Mouse (Mus musculus) kidney, postnatal 0 days (tissue): ENCODE data around the gene Npepps. TPM values are rescaled to one million over a fixed set of nuclear protein-coding genes. Genes with fewer than 3 reads are reported as not detected.

ENCODE experiments used
- ATAC-seq: fragments of 200-750 bp; cut with Nextera tagmentation; replicated peaks from 2 replicates; pipeline ENCODE4 v1.8.0; 2017; ENCODE audit warnings: low read depth, moderate number of reproducible peaks, moderate TSS enrichment, moderate library complexity; ENCODE audit not compliant: low FRiP score
- DNase-seq: peaks from one replicate; pipeline ENCODE4 v3.0.0-alpha.2; 2016; ENCODE audit warnings: low spot score
- H3K27ac ChIP-seq: fragments of 300-500 bp; sonication (generic); 2 replicates; pipeline ENCODE4 v1.5.1; 2014; ENCODE audit warnings: mild to moderate bottlenecking
- H3K27me3 ChIP-seq: fragments of 300-500 bp; sonication (generic); 2 replicates; pipeline ENCODE4 v1.6.1; 2014; ENCODE audit warnings: low read length, mixed read lengths; ENCODE audit not compliant: insufficient read depth
- H3K36me3 ChIP-seq: fragments of 300-500 bp; sonication (generic); 2 replicates; pipeline ENCODE4 v1.6.1; 2014; ENCODE audit warnings: low read length, mixed read lengths; ENCODE audit not compliant: insufficient read depth
- H3K4me1 ChIP-seq: fragments of 300-500 bp; sonication (generic); replicated peaks from 2 replicates; pipeline ENCODE4 v1.6.1; 2014; ENCODE audit warnings: antibody characterized with exemption, low read length, mixed read lengths; ENCODE audit not compliant: insufficient read depth
- H3K4me2 ChIP-seq: fragments of 300-500 bp; sonication (generic); 2 replicates; pipeline ENCODE4 v1.6.1; 2014; ENCODE audit warnings: mild to moderate bottlenecking, low read length, moderate library complexity, mixed read lengths
- H3K4me3 ChIP-seq: fragments of 300-500 bp; sonication (generic); replicated peaks from 2 replicates; pipeline ENCODE4 v1.5.1; 2014; ENCODE audit warnings: low read depth, low read length
- H3K9ac ChIP-seq: fragments of 300-500 bp; sonication (generic); 2 replicates; pipeline ENCODE4 v1.6.1; 2014; ENCODE audit warnings: low read depth, low read length
- H3K9me3 ChIP-seq: fragments of 300-500 bp; sonication (generic); replicated peaks from 2 replicates; pipeline ENCODE4 v1.6.1; 2016; ENCODE audit warnings: low read length, inconsistent platforms, mixed read lengths
- CTCF ChIP-seq: IDR thresholded peaks from 2 replicates; pipeline ENCODE4 v1.5.1; 2016; ENCODE audit warnings: antibody characterized with exemption, low read depth, mild to moderate bottlenecking, moderate library complexity
- WGBS: fragments of 180-500 bp; shearing (Covaris S2); extraction: QIAGEN DNeasy Blood & Tissue Kit; methylation state at CpG from one replicate; pipeline ENCODE4 v1.1.7; 2014; 5-methylcytosine and 5-hydroxymethylcytosine counted together
- polyA plus RNA-seq: library from polyadenylated mRNA; unstranded; fragments of >200 nt; fragmentation: Nextera tagmentation; extraction: Ambion mirVana; gene quantifications from 2 replicates; pipeline ENCODE4 v1.2.1, GENCODE M21; 2015

Npepps gene
- polyA plus RNA-seq, 1 experiment from 2014 or later = 46.5 TPM

DNA sequence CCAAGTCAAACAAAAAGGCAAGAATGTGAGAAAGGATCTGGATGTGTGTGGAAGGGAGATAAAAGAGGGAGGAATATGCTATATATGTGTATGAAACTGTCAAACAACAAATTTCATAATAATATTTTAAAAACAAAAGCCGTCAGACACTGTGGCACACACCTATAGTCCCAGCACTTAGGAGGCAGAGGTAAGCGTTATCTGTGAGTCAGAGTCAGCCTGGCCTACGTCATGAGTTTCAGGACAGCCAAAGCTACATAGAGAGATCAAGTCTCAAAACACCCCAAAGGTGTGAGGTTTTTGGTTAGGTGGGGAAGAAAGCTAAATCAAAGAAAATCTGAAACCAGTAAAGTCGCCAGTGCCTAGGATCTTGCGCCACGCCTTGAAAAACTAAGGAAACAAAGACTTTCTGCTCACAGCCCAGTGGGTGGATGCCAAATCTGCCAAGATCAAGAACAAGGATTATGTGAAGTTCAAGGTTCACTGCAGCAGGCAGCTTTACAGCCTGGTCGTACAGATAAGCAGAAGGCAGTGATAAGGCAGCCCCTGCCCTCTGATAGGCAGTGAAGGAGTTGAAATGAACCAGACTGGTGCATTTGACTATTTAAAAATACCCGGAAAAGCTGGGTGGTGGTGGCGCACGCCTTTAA, 33.8 kb downstream of the Npepps start:
- Histone ChIP-seq H3K9ac (no peak overlapping the region), H3K4me3 (no peak overlapping the region), H3K4me1 (no peaks in the 10 kb centered on the region), H3K4me2 (no peak overlapping the region), H3K36me3 (peaks cover 22% of the 10 kb centered on the region), H3K27me3 (no peaks in the 10 kb centered on the region), H3K9me3 (no peaks in the 10 kb centered on the region), H3K27ac (no peak overlapping the region)
- TF ChIP-seq CTCF = no peak
- 87% methylated on average over 10 of the region's 10 CpGs for WGBS
- no peak for DNase-seq
- ATAC-seq = no peak

DNA sequence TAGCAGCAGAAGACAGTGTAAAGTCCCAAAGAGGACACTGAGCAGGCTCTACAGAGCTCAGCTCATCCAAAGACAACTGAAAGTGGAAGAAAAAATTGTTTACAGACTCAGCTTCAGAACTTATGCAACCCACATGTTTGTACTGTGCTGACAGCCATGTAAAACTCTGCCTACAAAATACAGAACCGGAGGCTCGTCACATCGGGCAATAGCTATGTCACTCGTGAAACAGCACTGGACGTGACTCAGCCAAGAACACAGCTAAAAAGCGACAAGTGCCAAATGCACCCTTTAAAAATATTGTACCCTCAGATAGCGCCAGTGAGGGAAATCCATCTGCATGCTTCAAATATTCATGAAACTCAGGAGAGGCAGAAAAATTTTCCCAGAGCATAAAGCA, 39.1 kb downstream of the Npepps start:
- DNase-seq (no peak), ATAC-seq (no peak)
- TF ChIP-seq CTCF = no peak
- Histone ChIP-seq H3K4me1 (no peaks in the 10 kb centered on the region), H3K27me3 (no peaks in the 10 kb centered on the region), H3K36me3 (peaks cover 22% of the 10 kb centered on the region; the same call in 1 of the 2 replicates), H3K4me2 (no peak overlapping the region), H3K9ac (no peak overlapping the region), H3K9me3 (no peaks in the 10 kb centered on the region), H3K27ac (no peak overlapping the region), H3K4me3 (no peak overlapping the region)
- 92% methylated on average over 7 of the region's 7 CpGs for WGBS

DNA sequence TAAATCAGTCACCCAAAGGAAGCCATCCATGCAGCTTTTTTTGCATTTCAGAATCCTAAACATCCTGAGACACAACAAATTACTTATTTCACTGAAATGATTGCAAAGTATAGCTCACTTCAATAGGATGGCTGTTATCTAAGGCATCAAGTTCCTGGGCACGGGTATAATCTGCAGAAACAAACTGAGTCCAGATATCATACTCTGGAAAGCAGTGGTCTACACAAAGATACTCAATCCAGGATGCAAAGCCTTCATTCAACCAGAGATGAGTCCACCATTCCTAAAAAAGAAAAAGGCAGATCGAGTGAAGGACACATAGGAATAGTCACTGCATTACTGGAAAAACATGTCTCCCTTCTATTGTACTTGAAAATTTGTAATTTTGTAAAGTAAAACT, 42.5 kb downstream of the Npepps start:
- 88% methylated on average over 2 of the region's 2 CpGs for WGBS
- Histone ChIP-seq H3K9me3 (no peaks in the 10 kb centered on the region), H3K36me3 (peaks cover 35% of the 10 kb centered on the region), H3K27ac (no peak overlapping the region), H3K4me1 (no peaks in the 10 kb centered on the region), H3K27me3 (no peaks in the 10 kb centered on the region), H3K4me2 (no peak overlapping the region), H3K4me3 (no peak overlapping the region), H3K9ac (no peak overlapping the region)
- no peak for TF ChIP-seq CTCF
- no peak for ATAC-seq
- no peak for DNase-seq

DNA sequence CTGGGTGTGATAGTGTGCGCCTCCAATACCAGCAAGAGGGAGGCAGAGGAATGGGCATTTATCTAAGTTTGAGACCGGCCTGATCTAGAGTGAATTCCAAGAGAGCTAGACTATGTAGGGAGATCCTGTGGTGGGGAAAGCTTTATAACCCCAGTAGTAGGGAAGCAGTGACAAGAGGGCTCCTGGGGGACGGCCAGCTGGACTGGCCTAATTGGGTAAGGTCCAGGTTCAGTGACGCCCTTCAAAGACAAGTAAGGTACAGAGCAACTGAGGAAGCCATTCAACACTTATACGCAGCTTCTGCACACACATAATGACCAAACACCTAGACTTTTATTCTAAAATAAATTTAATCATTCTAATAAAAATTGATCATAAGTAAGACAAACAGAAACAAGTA, 48.0 kb downstream of the Npepps start:
- WGBS = 90% methylated on average over 5 of the region's 5 CpGs
- no peak overlapping the region for H3K4me3 ChIP-seq
- H3K9ac ChIP-seq = no peak overlapping the region
- no peaks in the 10 kb centered on the region for H3K27me3 ChIP-seq
- H3K4me2 ChIP-seq = no peak overlapping the region
- no peak for ATAC-seq
- DNase-seq = no peak
- H3K36me3 ChIP-seq = peaks cover 46% of the 10 kb centered on the region
- H3K27ac ChIP-seq = no peak overlapping the region
- H3K9me3 ChIP-seq = no peaks in the 10 kb centered on the region
- no peaks in the 10 kb centered on the region for H3K4me1 ChIP-seq
- TF ChIP-seq CTCF = no peak

DNA sequence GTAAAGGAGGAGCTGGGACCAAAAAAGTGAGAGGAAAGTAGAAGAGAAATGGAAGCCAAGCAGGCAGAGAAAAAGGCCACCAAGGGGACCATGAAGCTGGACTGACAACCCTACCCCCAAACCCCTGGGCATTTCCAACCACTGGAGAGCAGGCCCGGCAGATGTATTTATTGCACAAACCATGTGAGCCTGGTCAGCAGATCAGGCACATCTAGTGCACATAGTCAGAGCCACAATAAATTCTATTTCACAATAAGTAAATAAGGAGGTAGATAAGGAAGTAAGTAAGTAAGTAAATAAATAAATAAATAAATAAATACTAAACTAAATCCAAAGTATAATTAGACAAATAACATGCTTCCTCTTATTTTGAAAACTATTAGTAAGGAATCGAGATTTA, 51.0 kb downstream of the Npepps start:
- Histone ChIP-seq H3K27ac (no peak overlapping the region), H3K4me2 (no peak overlapping the region), H3K4me1 (no peaks in the 10 kb centered on the region), H3K9me3 (no peaks in the 10 kb centered on the region), H3K9ac (no peak overlapping the region), H3K36me3 (peaks cover 43% of the 10 kb centered on the region), H3K4me3 (no peak overlapping the region), H3K27me3 (no peaks in the 10 kb centered on the region)
- TF ChIP-seq CTCF = no peak
- ATAC-seq (no peak), DNase-seq (no peak)
- 88% methylated on average over 2 of the region's 2 CpGs for WGBS

DNA sequence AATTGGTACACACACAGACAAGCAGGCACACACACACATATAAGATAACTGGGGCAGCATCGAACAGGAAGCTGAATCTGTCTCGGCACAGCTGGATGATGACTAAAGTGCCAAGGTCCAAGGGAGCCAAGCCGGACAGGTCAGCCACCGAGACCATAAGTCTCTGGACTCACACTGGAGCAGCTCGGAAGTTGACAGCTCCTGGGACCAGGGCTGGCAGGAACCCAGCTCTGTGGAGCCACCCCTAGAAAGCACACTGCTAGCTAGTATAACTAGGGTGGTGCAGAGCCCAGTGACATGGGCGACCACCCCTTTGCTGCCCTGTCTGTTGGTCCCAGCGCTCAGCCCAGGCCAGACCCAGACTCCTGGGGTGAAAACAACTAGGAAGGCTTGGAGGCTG, 51.5 kb downstream of the Npepps start:
- Histone ChIP-seq H3K27ac (no peak overlapping the region), H3K36me3 (peaks cover 41% of the 10 kb centered on the region), H3K9me3 (no peaks in the 10 kb centered on the region), H3K4me2 (no peak overlapping the region), H3K9ac (no peak overlapping the region), H3K4me1 (no peaks in the 10 kb centered on the region), H3K27me3 (no peaks in the 10 kb centered on the region), H3K4me3 (no peak overlapping the region)
- 86% methylated on average over 7 of the region's 7 CpGs for WGBS
- DNase-seq (no peak), ATAC-seq (no peak)
- no peak for TF ChIP-seq CTCF

DNA sequence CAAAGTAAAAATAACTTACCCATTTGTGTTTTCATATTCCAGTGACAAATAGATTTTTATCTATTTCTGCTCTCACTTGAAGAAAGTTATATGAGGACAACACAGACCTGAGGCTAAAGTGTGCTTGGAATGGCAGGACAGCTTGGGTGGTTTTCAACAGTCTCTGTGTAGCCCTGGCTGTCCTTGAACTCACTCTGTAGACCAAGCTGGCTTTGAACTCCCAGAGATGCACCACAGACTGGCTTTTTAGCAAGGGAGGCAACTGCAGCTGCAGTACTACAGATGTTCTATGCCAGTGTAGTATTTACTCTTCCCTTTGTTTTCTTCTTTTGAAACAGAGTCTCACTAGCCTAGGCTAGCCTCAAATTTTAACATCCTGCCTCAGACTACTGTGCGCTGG, 54.3 kb downstream of the Npepps start:
- H3K36me3 ChIP-seq = peaks cover 35% of the 10 kb centered on the region
- DNase-seq = no peak
- WGBS = 97% methylated on average over 1 of the region's 1 CpGs

More for the DNA sequence above, 54.3 kb downstream of the Npepps start:
- Histone ChIP-seq H3K9ac (no peak overlapping the region), H3K4me2 (no peak overlapping the region), H3K9me3 (no peaks in the 10 kb centered on the region), H3K27me3 (no peaks in the 10 kb centered on the region), H3K4me1 (no peaks in the 10 kb centered on the region), H3K4me3 (no peak overlapping the region), H3K27ac (no peak overlapping the region)
- ATAC-seq = no peak
- TF ChIP-seq CTCF = no peak
